Mouse (Mus musculus): ENCODE data around the gene Myef2. TPM values are rescaled to one million over a fixed set of nuclear protein-coding genes. Genes with fewer than 3 reads are reported as not detected.
"Not testable (repeated sequence)": the region's sequence is repeated elsewhere in the genome, so short reads cannot be mapped to it uniquely, and the experiment has no call there.

Myef2 gene
- polyA plus RNA-seq, 1 experiment from 2014 or later: 96.8 TPM

DNA sequence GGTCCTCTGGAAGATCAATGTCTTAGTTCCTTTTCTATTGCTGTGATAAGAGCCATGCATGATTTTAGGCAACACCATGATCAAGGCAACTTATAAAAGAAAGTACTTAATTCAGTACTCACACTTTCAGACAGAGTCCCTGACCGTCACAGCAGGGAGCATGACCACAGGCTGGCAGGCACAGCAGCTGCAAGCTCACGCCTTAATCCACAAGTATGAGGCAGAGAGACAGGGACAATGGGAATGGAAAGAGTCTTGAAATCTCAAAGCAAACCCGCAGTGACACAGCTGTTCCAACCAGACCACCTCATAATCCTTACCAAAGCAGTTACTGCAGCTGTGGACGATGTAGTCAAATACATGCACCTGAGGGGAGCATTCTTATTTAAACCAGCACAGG lies 10.7 kb upstream of the Myef2 start:
- H3K4me1 ChIP-seq (replicated peaks; ENCODE audit: control insufficient read depth, insufficient read depth, low read length): no peaks in the 10 kb centered on the region; the same call in 1 of the 2 replicates
- H3K4me3 ChIP-seq (ENCODE audit: low read depth, low read length): no peak overlapping the region
- H3K9ac ChIP-seq (ENCODE audit: low read length): no peak overlapping the region
- H3K4me2 ChIP-seq (ENCODE audit: low read length): no peak overlapping the region
- ATAC-seq (replicated peaks; ENCODE audit: low FRiP score, low TSS enrichment, low read depth) (no peak), DNase-seq (ENCODE audit: low spot score) (no peak)
- no peaks in the 10 kb centered on the region for H3K36me3 ChIP-seq (ENCODE audit: control insufficient read depth, insufficient read depth, low read length)
- 41% methylated on average over 4 of the region's 4 CpGs for WGBS
- no peaks in the 10 kb centered on the region for H3K9me3 ChIP-seq (ENCODE audit: control insufficient read depth, low read length)
- 0 out of 2 replicates have a peak, but pooled peaks cover 6% of the 10 kb centered on the region for H3K27me3 ChIP-seq (replicated peaks; ENCODE audit: control insufficient read depth, insufficient read depth, low read length)
- H3K27ac ChIP-seq (ENCODE audit: low read depth): no peak overlapping the region

DNA sequence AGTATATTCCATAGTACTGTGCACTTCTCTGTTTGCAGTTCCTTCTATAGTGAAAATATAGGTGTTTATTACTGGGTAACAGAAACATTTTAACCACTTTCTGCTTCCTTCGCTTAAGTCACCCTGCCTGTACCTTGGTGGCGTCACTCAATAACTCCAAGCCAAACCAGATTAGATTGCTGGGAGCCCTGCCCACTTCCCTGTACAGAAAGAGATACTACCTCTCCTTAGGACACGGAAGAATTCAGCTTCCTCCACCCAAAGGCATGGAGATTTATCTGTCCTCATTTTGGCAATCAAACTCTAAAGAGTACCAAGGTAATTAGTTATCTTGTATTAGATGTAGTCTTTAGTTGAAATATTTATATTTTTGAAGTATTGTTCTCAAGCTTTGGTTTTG lies 3.3 kb upstream of the Myef2 start:
- H3K4me3 ChIP-seq (ENCODE audit: low read depth, low read length): no peak overlapping the region
- H3K27ac ChIP-seq (ENCODE audit: low read depth): no peak overlapping the region
- no peaks in the 10 kb centered on the region for H3K27me3 ChIP-seq (replicated peaks; ENCODE audit: control insufficient read depth, insufficient read depth, low read length)
- no peak overlapping the region for H3K9ac ChIP-seq (ENCODE audit: low read length)
- no peak overlapping the region for H3K4me2 ChIP-seq (ENCODE audit: low read length)
- no peak for DNase-seq (ENCODE audit: low spot score)
- no peak for ATAC-seq (replicated peaks; ENCODE audit: low FRiP score, low TSS enrichment, low read depth)
- no peaks in the 10 kb centered on the region for H3K36me3 ChIP-seq (ENCODE audit: control insufficient read depth, insufficient read depth, low read length)
- peaks cover 4% of the 10 kb centered on the region for H3K4me1 ChIP-seq (replicated peaks; ENCODE audit: control insufficient read depth, insufficient read depth, low read length)
- WGBS: 81% methylated on average over 3 of the region's 3 CpGs
- no peaks in the 10 kb centered on the region for H3K9me3 ChIP-seq (ENCODE audit: control insufficient read depth, low read length)

DNA sequence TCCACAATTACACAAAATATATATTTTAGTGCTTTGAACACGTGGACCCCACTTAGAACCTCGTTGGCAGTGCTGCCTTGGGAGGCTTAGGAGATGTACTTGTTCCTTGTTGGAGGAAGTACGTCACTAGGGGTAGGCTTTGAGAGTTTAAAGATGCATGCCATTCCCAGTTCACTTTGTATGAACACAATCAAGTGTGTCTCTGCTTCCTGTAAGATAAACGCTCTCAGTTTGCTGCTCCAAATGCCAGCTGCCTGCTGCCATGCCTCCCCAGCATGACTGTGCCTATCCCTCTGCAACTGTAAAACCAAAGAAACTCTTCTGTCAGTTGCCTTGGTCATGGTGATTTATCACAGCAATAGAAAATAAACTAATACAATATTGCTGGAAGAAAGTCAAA lies 2.4 kb upstream of the Myef2 start:
- H3K9me3 ChIP-seq (ENCODE audit: control insufficient read depth, low read length): no peaks in the 10 kb centered on the region
- no peaks in the 10 kb centered on the region; the same call in 1 of the 2 replicates for H3K36me3 ChIP-seq (ENCODE audit: control insufficient read depth, insufficient read depth, low read length)
- no peak overlapping the region for H3K9ac ChIP-seq (ENCODE audit: low read length)
- no peak for DNase-seq (ENCODE audit: low spot score)
- H3K27me3 ChIP-seq (replicated peaks; ENCODE audit: control insufficient read depth, insufficient read depth, low read length): no peaks in the 10 kb centered on the region
- H3K4me1 ChIP-seq (replicated peaks; ENCODE audit: control insufficient read depth, insufficient read depth, low read length): peaks cover 11% of the 10 kb centered on the region
- H3K4me2 ChIP-seq (ENCODE audit: low read length): no peak overlapping the region
- H3K27ac ChIP-seq (ENCODE audit: low read depth): no peak overlapping the region
- no peak overlapping the region for H3K4me3 ChIP-seq (ENCODE audit: low read depth, low read length)
- WGBS: 40% methylated on average over 4 of the region's 4 CpGs
- no peak for ATAC-seq (replicated peaks; ENCODE audit: low FRiP score, low TSS enrichment, low read depth)

DNA sequence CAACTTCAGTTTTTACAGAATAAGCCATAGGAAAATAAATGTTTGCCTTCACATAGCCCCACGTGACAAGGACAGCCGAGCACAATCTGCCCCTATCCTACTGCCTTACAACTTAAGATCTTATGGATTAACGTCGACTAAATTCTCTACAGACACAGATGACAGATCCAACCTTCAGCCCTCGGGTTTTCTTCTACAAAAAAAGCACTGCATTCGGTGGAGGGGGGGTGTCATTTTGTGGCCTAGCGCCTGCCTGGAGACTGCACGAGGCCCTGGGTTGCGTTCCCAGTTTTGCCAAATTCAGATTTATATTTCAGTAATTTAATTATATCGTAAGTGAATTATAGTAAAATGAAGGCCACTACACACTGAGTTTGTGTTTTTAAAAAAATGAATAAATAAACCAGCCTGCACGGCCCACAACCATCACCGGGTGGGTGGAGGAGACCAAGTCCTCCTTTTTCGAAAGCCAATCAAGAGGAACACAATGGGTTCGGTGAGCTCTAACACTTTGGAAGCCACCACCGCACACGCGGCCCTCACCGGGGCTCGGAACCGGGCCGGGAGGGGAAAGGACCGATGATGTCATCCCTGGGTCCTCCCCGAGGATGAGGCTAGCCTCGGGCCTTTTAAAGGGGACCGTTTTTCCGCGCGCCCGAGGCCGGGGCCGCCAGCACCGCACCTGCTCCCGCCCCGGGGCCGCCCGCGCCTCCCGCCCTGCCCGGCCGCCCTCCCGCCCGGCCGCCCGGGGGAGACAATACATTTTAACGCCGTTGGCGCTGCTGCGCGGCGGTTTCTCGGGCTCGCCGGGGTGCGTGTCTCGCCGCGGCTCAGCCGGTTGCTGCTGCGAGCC lies 611 bp downstream of the Myef2 start:
- peak overlapping the region; percentile 84 for H3K27ac ChIP-seq (ENCODE audit: low read depth)
- H3K4me2 ChIP-seq (ENCODE audit: low read length): peak overlapping the region; percentile 82
- peak; percentile 81 for ATAC-seq (replicated peaks; ENCODE audit: low FRiP score, low TSS enrichment, low read depth)
- peaks cover 11% of the 10 kb centered on the region for H3K4me1 ChIP-seq (replicated peaks; ENCODE audit: control insufficient read depth, insufficient read depth, low read length)
- H3K36me3 ChIP-seq (ENCODE audit: control insufficient read depth, insufficient read depth, low read length): no peaks in the 10 kb centered on the region; the same call in 1 of the 2 replicates
- no peaks in the 10 kb centered on the region for H3K27me3 ChIP-seq (replicated peaks; ENCODE audit: control insufficient read depth, insufficient read depth, low read length)
- H3K9me3 ChIP-seq (ENCODE audit: control insufficient read depth, low read length): no peaks in the 10 kb centered on the region
- peak; percentile 85 for DNase-seq (ENCODE audit: low spot score)
- H3K9ac ChIP-seq (ENCODE audit: low read length): peak overlapping the region; percentile 94
- H3K4me3 ChIP-seq (ENCODE audit: low read depth, low read length): peak overlapping the region; percentile 68
- under 1% methylated on average over 58 of the region's 59 CpGs for WGBS

DNA sequence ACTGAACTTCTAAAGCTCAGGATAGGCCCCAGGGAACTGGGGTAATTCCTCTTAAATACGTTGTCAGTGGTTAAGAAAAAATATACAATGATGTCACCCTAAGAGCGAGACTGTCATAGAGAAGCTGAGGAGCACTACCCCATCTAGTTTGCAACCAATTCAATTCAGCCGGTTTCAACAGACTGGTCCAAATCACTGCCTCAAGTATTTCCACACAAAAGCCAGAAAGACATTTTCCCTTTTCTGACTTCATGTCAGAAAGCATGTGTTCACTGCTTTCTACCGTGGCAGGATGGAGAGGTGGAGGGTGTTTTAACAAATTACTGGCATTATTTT lies 1.2 kb downstream of the Myef2 start:
- H3K27me3 ChIP-seq (replicated peaks; ENCODE audit: control insufficient read depth, insufficient read depth, low read length): no peaks in the 10 kb centered on the region
- 4% methylated on average over 4 of the region's 4 CpGs for WGBS
- DNase-seq (ENCODE audit: low spot score): peak; percentile 51
- H3K4me2 ChIP-seq (ENCODE audit: low read length): peak overlapping the region; percentile 82
- H3K27ac ChIP-seq (ENCODE audit: low read depth): peak overlapping the region; percentile 84; the same call in 1 of the 2 replicates
- peak overlapping the region; percentile 94 for H3K9ac ChIP-seq (ENCODE audit: low read length)
- ATAC-seq (replicated peaks; ENCODE audit: low FRiP score, low TSS enrichment, low read depth): no peak
- peak overlapping the region; percentile 68 for H3K4me3 ChIP-seq (ENCODE audit: low read depth, low read length)
- H3K4me1 ChIP-seq (replicated peaks; ENCODE audit: control insufficient read depth, insufficient read depth, low read length): peaks cover 11% of the 10 kb centered on the region
- no peaks in the 10 kb centered on the region; the same call in 1 of the 2 replicates for H3K36me3 ChIP-seq (ENCODE audit: control insufficient read depth, insufficient read depth, low read length)
- H3K9me3 ChIP-seq (ENCODE audit: control insufficient read depth, low read length): no peaks in the 10 kb centered on the region

DNA sequence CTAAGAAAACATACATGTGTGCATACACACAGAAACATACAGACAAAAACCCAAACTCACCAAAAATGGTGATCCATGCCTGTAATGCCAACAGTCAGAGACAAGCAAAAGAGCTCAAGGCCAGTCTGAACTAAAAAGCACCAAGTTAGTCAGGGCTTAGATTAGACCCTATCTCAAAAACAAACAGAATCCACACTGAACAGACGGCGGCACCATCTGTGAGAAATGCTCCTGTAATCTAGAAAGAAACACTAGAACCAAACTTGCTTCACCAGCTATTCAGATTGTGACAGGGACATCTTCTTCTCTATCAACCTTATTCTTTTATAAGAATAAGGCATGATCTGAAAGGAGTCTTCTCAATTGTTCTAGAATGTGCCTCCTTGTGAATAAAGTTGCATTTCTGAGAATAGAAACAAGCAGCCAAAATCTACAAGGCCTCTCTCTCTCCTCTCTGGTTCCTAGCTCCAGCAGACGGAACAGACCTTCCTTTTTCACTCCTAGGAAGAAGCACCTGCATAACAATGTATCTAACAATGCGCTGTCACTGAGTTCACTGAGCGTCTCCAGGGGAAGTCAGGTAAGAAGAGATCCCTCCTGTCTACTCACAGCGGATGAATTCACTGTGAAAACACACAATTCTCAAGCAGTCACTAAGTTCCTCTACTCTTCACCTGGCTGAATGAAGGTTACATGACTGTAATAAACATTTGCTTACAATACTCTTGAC lies 3.9 kb downstream of the Myef2 start:
- ATAC-seq (replicated peaks; ENCODE audit: low FRiP score, low TSS enrichment, low read depth): no peak
- no peaks in the 10 kb centered on the region for H3K27me3 ChIP-seq (replicated peaks; ENCODE audit: control insufficient read depth, insufficient read depth, low read length)
- H3K4me1 ChIP-seq (replicated peaks; ENCODE audit: control insufficient read depth, insufficient read depth, low read length): peaks cover 11% of the 10 kb centered on the region
- no peak overlapping the region for H3K4me2 ChIP-seq (ENCODE audit: low read length)
- H3K36me3 ChIP-seq (ENCODE audit: control insufficient read depth, insufficient read depth, low read length): peaks cover 17% of the 10 kb centered on the region; the same call in 1 of the 2 replicates
- whole genome bisulfite sequencing: 72% methylated on average over 6 of the region's 6 CpGs
- H3K27ac ChIP-seq (ENCODE audit: low read depth): no peak overlapping the region
- no peak for DNase-seq (ENCODE audit: low spot score)
- H3K4me3 ChIP-seq (ENCODE audit: low read depth, low read length): no peak overlapping the region
- no peak overlapping the region for H3K9ac ChIP-seq (ENCODE audit: low read length)
- H3K9me3 ChIP-seq (ENCODE audit: control insufficient read depth, low read length): no peaks in the 10 kb centered on the region

DNA sequence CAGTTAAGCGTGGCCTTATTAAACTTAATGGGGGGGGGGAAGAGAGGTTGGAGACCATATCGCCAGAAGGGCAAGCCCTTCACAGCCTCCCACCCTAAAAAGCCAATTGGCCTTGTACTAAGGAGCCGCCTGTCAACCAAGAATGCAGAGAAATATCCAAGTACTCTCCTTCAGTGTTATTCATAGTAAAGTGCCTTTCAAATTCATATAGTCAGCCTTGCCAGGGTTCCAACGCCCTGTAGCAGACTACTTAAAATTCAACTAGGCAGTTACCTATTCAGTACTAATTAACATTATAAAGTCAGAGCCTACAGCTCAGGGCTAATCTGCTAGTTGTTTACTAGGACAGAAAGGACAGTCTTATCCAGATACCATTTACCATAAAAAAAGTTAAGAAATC lies 16.9 kb downstream of the Myef2 start:
- H3K36me3 ChIP-seq (ENCODE audit: control insufficient read depth, insufficient read depth, low read length): peaks cover 63% of the 10 kb centered on the region
- not testable (repeated sequence) for H3K9ac ChIP-seq (ENCODE audit: low read length); H3K27me3 ChIP-seq (replicated peaks; ENCODE audit: control insufficient read depth, insufficient read depth, low read length); H3K9me3 ChIP-seq (ENCODE audit: control insufficient read depth, low read length); H3K4me1 ChIP-seq (replicated peaks; ENCODE audit: control insufficient read depth, insufficient read depth, low read length); DNase-seq (ENCODE audit: low spot score); ATAC-seq (replicated peaks; ENCODE audit: low FRiP score, low TSS enrichment, low read depth); H3K4me2 ChIP-seq (ENCODE audit: low read length); H3K4me3 ChIP-seq (ENCODE audit: low read depth, low read length); H3K27ac ChIP-seq (ENCODE audit: low read depth)
- 96% methylated on average over 4 of the region's 4 CpGs for WGBS

DNA sequence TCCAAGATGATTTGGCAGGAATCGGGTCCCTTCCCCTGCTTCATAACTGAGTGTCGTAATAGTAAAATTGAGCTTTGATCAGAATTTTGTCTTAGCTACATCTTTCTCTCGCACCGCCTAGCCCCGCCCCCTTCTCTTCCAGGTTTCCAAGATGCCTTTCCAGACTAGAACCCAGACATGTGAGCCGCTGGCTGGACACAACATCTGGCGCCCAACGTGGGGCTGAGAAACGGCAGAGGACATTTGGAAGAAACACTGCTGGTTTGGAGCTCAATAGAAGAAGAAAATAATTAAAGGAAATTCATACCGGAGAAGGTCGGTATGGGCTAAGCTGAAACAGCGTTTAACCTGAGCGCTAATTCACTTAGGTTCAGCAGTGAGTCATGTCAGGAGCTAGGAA lies 19.0 kb downstream of the Myef2 start:
- DNase-seq (ENCODE audit: low spot score); ATAC-seq (replicated peaks; ENCODE audit: low FRiP score, low TSS enrichment, low read depth); H3K4me2 ChIP-seq (ENCODE audit: low read length); H3K4me3 ChIP-seq (ENCODE audit: low read depth, low read length); H3K27ac ChIP-seq (ENCODE audit: low read depth); H3K9me3 ChIP-seq (ENCODE audit: control insufficient read depth, low read length); H3K9ac ChIP-seq (ENCODE audit: low read length); H3K4me1 ChIP-seq (replicated peaks; ENCODE audit: control insufficient read depth, insufficient read depth, low read length); H3K27me3 ChIP-seq (replicated peaks; ENCODE audit: control insufficient read depth, insufficient read depth, low read length): not testable (repeated sequence)
- peaks cover 71% of the 10 kb centered on the region for H3K36me3 ChIP-seq (ENCODE audit: control insufficient read depth, insufficient read depth, low read length)
- 97% methylated on average over 13 of the region's 13 CpGs for WGBS
